Mouse (Mus musculus): ENCODE measurements around the gene Megf9. TPM values are rescaled to one million over a fixed set of nuclear protein-coding genes. Genes with fewer than 3 reads are reported as not detected.

Megf9 gene
- polyA plus RNA-seq, 1 experiment from 2014 or later: 17.3 TPM

GRCm38 (mm10) chr4:70465921-70466689, 68.7 kb downstream of the Megf9 start:
- H3K9me3 ChIP-seq (replicated peaks): no peaks in the 10 kb centered on the region
- no peak overlapping the region for H3K4me3 ChIP-seq
- 98% methylated on average over 1 of the region's 1 CpGs for WGBS
- H3K4me1 ChIP-seq: no peaks in the 10 kb centered on the region
- no peaks in the 10 kb centered on the region for H3K27me3 ChIP-seq (ENCODE audit: low read depth, poor library complexity, severe bottlenecking)
- H3K27ac ChIP-seq (replicated peaks): no peak overlapping the region
- H3K36me3 ChIP-seq: peaks cover 7% of the 10 kb centered on the region; the same call in 1 of the 2 replicates
- DNase-seq (ENCODE audit: low spot score): no peak

GRCm38 (mm10) chr4:70463302-70463701, 71.5 kb downstream of the Megf9 start:
- no peak for DNase-seq (ENCODE audit: low spot score)
- Histone ChIP-seq H3K27me3 (ENCODE audit: low read depth, poor library complexity, severe bottlenecking) (no peaks in the 10 kb centered on the region), H3K4me1 (no peaks in the 10 kb centered on the region), H3K4me3 (no peak overlapping the region), H3K9me3 (replicated peaks) (no peaks in the 10 kb centered on the region), H3K27ac (replicated peaks) (no peak overlapping the region), H3K36me3 (peaks cover 7% of the 10 kb centered on the region; the same call in 1 of the 2 replicates)
- 91% methylated on average over 2 of the region's 2 CpGs for WGBS

GRCm38 (mm10) chr4:70461416-70461815, 73.4 kb downstream of the Megf9 start:
- no peaks in the 10 kb centered on the region for H3K27me3 ChIP-seq (ENCODE audit: low read depth, poor library complexity, severe bottlenecking)
- H3K9me3 ChIP-seq (replicated peaks): no peaks in the 10 kb centered on the region
- no peaks in the 10 kb centered on the region for H3K4me1 ChIP-seq
- H3K27ac ChIP-seq (replicated peaks): no peak overlapping the region
- no peak for DNase-seq (ENCODE audit: low spot score)
- no peaks in the 10 kb centered on the region for H3K36me3 ChIP-seq
- H3K4me3 ChIP-seq: no peak overlapping the region

GRCm38 (mm10) chr4:70452161-70452560, 82.6 kb downstream of the Megf9 start:
- Histone ChIP-seq H3K9me3 (replicated peaks) (no peaks in the 10 kb centered on the region), H3K27me3 (ENCODE audit: low read depth, poor library complexity, severe bottlenecking) (no peaks in the 10 kb centered on the region), H3K4me1 (no peaks in the 10 kb centered on the region), H3K27ac (replicated peaks) (no peak overlapping the region), H3K36me3 (peaks cover 22% of the 10 kb centered on the region; the same call in 1 of the 2 replicates), H3K4me3 (no peak overlapping the region)
- WGBS: 92% methylated on average over 3 of the region's 3 CpGs
- no peak for DNase-seq (ENCODE audit: low spot score)

DNA sequence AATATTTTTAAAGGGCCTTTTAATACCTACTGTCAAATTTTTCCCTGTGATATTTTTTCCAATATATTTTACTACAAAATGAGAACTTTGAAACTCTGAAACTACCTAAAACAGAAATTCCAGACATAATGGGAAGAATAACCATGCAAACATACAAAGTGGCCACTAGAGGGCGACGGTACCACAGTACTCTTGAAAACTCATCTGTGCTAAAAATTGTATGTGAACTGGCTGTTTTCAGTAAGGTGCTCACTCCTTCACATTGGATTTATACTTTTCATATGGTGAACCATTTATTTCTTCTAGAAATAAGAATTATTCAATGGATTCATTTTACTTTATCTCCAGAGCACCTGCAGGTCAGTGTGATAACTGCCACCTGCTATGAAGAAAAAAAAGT, 83.0 kb downstream of the Megf9 start:
- peak; percentile 22 for DNase-seq (ENCODE audit: low spot score)
- Histone ChIP-seq H3K27ac (replicated peaks) (no peak overlapping the region), H3K4me1 (no peaks in the 10 kb centered on the region), H3K27me3 (ENCODE audit: low read depth, poor library complexity, severe bottlenecking) (no peaks in the 10 kb centered on the region), H3K4me3 (no peak overlapping the region), H3K9me3 (replicated peaks) (no peaks in the 10 kb centered on the region), H3K36me3 (peaks cover 22% of the 10 kb centered on the region; the same call in 1 of the 2 replicates)
- WGBS: 0% methylated on average over 2 of the region's 2 CpGs

DNA sequence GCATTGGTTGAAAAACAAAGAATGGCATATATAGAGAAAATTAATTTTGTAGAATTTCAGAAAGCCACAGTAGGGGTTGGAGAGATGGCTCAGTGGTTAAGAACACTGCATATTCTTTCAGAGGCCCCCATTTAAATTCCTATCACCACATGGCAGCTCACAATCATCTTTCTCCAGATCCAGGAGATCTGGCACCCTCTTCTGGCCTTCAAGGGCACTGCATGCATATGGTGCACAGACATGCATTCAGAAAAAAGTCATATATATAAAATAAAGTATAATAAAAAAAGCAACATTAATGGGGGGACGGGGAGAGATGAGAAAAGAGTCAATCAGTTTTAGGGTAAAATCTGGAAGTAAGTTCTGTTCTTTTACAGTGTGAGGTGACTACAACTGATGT, 85.1 kb downstream of the Megf9 start:
- H3K4me3 ChIP-seq: no peak overlapping the region
- peaks cover 13% of the 10 kb centered on the region; the same call in 1 of the 2 replicates for H3K36me3 ChIP-seq
- no peaks in the 10 kb centered on the region for H3K4me1 ChIP-seq
- 77% methylated on average over 1 of the region's 1 CpGs for whole genome bisulfite sequencing
- H3K9me3 ChIP-seq (replicated peaks): no peaks in the 10 kb centered on the region
- H3K27me3 ChIP-seq (ENCODE audit: low read depth, poor library complexity, severe bottlenecking): no peaks in the 10 kb centered on the region
- DNase-seq (ENCODE audit: low spot score): no peak
- no peak overlapping the region for H3K27ac ChIP-seq (replicated peaks)

DNA sequence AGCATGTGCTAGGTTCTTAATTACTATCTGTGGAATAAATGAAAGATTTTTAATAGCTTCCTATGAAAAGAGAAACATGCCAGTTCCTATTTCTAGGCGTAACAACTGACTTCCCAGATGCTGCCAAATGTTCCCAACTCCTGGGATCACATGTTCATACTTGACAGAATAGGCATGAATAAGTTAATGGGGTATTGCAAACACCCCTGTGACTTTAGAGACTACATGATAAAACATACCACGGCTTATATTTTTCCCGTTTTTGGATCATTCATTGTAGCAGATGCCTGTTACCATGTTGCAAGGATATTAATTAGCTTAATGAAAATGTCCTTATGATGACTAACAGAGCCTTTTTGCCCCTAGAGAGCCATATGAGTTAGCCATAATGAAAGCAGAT, 88.0 kb downstream of the Megf9 start:
- DNase-seq (ENCODE audit: low spot score): no peak
- Histone ChIP-seq H3K27ac (replicated peaks) (no peak overlapping the region), H3K9me3 (replicated peaks) (no peaks in the 10 kb centered on the region), H3K36me3 (peaks cover 13% of the 10 kb centered on the region; the same call in 1 of the 2 replicates), H3K4me3 (no peak overlapping the region), H3K4me1 (no peaks in the 10 kb centered on the region), H3K27me3 (ENCODE audit: low read depth, poor library complexity, severe bottlenecking) (no peaks in the 10 kb centered on the region)
- 94% methylated on average over 3 of the region's 3 CpGs for WGBS

GRCm38 (mm10) chr4:70420202-70420601, 114.6 kb downstream of the Megf9 start:
- Histone ChIP-seq H3K4me3 (no peak overlapping the region), H3K4me1 (no peaks in the 10 kb centered on the region), H3K9me3 (replicated peaks) (no peaks in the 10 kb centered on the region), H3K36me3 (no peaks in the 10 kb centered on the region), H3K27me3 (ENCODE audit: low read depth, poor library complexity, severe bottlenecking) (no peaks in the 10 kb centered on the region), H3K27ac (replicated peaks) (no peak overlapping the region)
- 51% methylated on average over 2 of the region's 2 CpGs for WGBS
- no peak for DNase-seq (ENCODE audit: low spot score)

- peak overlapping the region; percentile 94 for H3K27ac ChIP-seq (replicated peaks)
- no peaks in the 10 kb centered on the region for H3K9me3 ChIP-seq (replicated peaks)
- no peaks in the 10 kb centered on the region for H3K36me3 ChIP-seq
- WGBS: 38% methylated on average over 2 of the region's 2 CpGs
- no peak overlapping the region for H3K4me3 ChIP-seq
- DNase-seq (ENCODE audit: low spot score): peak; percentile 53
- H3K27me3 ChIP-seq (ENCODE audit: low read depth, poor library complexity, severe bottlenecking): no peaks in the 10 kb centered on the region
- peaks cover 41% of the 10 kb centered on the region for H3K4me1 ChIP-seq
Measured at GRCm38 (mm10) chr4:70412126-70412525, 122.7 kb downstream of the Megf9 start.

- Histone ChIP-seq H3K27me3 (ENCODE audit: low read depth, poor library complexity, severe bottlenecking) (no peaks in the 10 kb centered on the region), H3K9me3 (replicated peaks) (no peaks in the 10 kb centered on the region), H3K4me3 (peak within 1 kb of the TSS; percentile 82), H3K27ac (replicated peaks) (peak within 1 kb of the TSS; percentile 94), H3K36me3 (peaks cover 3% of the 10 kb centered on the region), H3K4me1 (peaks cover 41% of the 10 kb centered on the region)
- peak; percentile 97 for DNase-seq (ENCODE audit: low spot score)
- under 1% methylated on average over 55 of the region's 55 CpGs for WGBS
Measured at GRCm38 (mm10) chr4:70409994-70410721, 124.6 kb downstream of the Megf9 start, which contains the start of gene Cdk5rap2. Cdk5rap2 (minus strand) TSS chr4:70410443.

- Histone ChIP-seq H3K27ac (replicated peaks) (peak overlapping the region; percentile 94), H3K4me1 (peaks cover 41% of the 10 kb centered on the region), H3K27me3 (ENCODE audit: low read depth, poor library complexity, severe bottlenecking) (no peaks in the 10 kb centered on the region), H3K4me3 (peak overlapping the region; percentile 82), H3K9me3 (replicated peaks) (no peaks in the 10 kb centered on the region), H3K36me3 (peaks cover 10% of the 10 kb centered on the region)
- WGBS: 26% methylated on average over 9 of the region's 9 CpGs
- DNase-seq (ENCODE audit: low spot score): no peak
Measured at GRCm38 (mm10) chr4:70409456-70409855, 125.3 kb downstream of the Megf9 start.

GRCm38 (mm10) chr4:70402109-70402819, 132.5 kb downstream of the Megf9 start:
- no peak overlapping the region for H3K4me3 ChIP-seq
- H3K9me3 ChIP-seq (replicated peaks): no peaks in the 10 kb centered on the region
- peaks cover 2% of the 10 kb centered on the region; the same call in 1 of the 2 replicates for H3K4me1 ChIP-seq
- 76% methylated on average over 9 of the region's 9 CpGs for WGBS
- peak overlapping the region; percentile 47; the same call in 1 of the 2 replicates for H3K27ac ChIP-seq (replicated peaks)
- no peak for DNase-seq (ENCODE audit: low spot score)
- H3K36me3 ChIP-seq: peaks cover 76% of the 10 kb centered on the region
- no peaks in the 10 kb centered on the region for H3K27me3 ChIP-seq (ENCODE audit: low read depth, poor library complexity, severe bottlenecking)

All from midbrain, embryonic 10.5 days (tissue).